Mouse (Mus musculus) kidney, adult 2 months (tissue): Measurements from ENCODE around the gene Ostf1.

Experiments used
- CTCF ChIP-seq: fragments of 200-500 bp; conservative IDR thresholded peaks from 2 replicates; pipeline ENCODE4 v1.5.1; 2011; ENCODE audit warnings: low read depth, mild to moderate bottlenecking, control low read depth, low read length, moderate library complexity, mixed read lengths; ENCODE audit not compliant: insufficient read depth, insufficient read length
- POLR2A ChIP-seq: fragments of 200-500 bp; IDR thresholded peaks from one replicate; pipeline ENCODE4 v1.6.1; 2011; ENCODE audit warnings: low read depth, low read length, control low read depth

- TF ChIP-seq CTCF (no peak), POLR2A (no peak)
These were observed 28.6 kb downstream of the Ostf1 start for GRCm38 (mm10) chr19:18603011-18603410.
